Mouse (Mus musculus): ENCODE data around the gene Samd14.
"Not testable (repeated sequence)": the region's sequence is repeated elsewhere in the genome, so short reads cannot be mapped to it uniquely, and the experiment has no call there.

Samd14 gene

GRCm38 (mm10) chr11:95009629-95010014 lies at the start of gene Samd14:
TSS of gene Samd14 (plus strand) at chr11:95009879.
- peak; percentile 69 for DNase-seq (ENCODE audit: low read depth, low spot score)

- DNase-seq (ENCODE audit: low read depth, low spot score) = no peak
These were observed 47.1 kb upstream of the Samd14 start for GRCm38 (mm10) chr11:94962534-94963101.

- DNase-seq (ENCODE audit: low read depth, low spot score) = peak; percentile 53
These were observed 42.3 kb upstream of the Samd14 start, which contains the start of gene Hils1 for GRCm38 (mm10) chr11:94967419-94967818. TSS of gene Hils1 (plus strand) at chr11:94967593.

- DNase-seq (ENCODE audit: low read depth, low spot score) = no peak
These were observed 41.5 kb upstream of the Samd14 start for GRCm38 (mm10) chr11:94968187-94968586.

- DNase-seq (ENCODE audit: low read depth, low spot score) = not testable (repeated sequence)
These were observed 40.0 kb upstream of the Samd14 start for GRCm38 (mm10) chr11:94969709-94970108.

- DNase-seq (ENCODE audit: low read depth, low spot score) = peak; percentile 86
These were observed 39.3 kb upstream of the Samd14 start for GRCm38 (mm10) chr11:94970210-94970943.

GRCm38 (mm10) chr11:94971895-94972615 lies 37.6 kb upstream of the Samd14 start:
- no peak for DNase-seq (ENCODE audit: low read depth, low spot score)

GRCm38 (mm10) chr11:94972887-94973286 lies 36.8 kb upstream of the Samd14 start:
- DNase-seq (ENCODE audit: low read depth, low spot score) = no peak

GRCm38 (mm10) chr11:94973313-94973712 lies 36.4 kb upstream of the Samd14 start:
- DNase-seq (ENCODE audit: low read depth, low spot score) = no peak

- DNase-seq (ENCODE audit: low read depth, low spot score) = no peak
These were observed 34.7 kb upstream of the Samd14 start for GRCm38 (mm10) chr11:94974951-94975350.

GRCm38 (mm10) chr11:94976199-94976598 lies 33.5 kb upstream of the Samd14 start, which contains the start of gene Sgca:
TSS of gene Sgca (minus strand) at chr11:94976327.
- no peak for DNase-seq (ENCODE audit: low read depth, low spot score)

GRCm38 (mm10) chr11:94978178-94978915 lies 31.3 kb upstream of the Samd14 start:
- DNase-seq (ENCODE audit: low read depth, low spot score) = no peak

GRCm38 (mm10) chr11:94978947-94979346 lies 30.7 kb upstream of the Samd14 start:
- DNase-seq (ENCODE audit: low read depth, low spot score) = peak; percentile 96

GRCm38 (mm10) chr11:94979462-94980179 lies 30.1 kb upstream of the Samd14 start:
- no peak for DNase-seq (ENCODE audit: low read depth, low spot score)

- DNase-seq (ENCODE audit: low read depth, low spot score) = no peak
These were observed 24.5 kb upstream of the Samd14 start for GRCm38 (mm10) chr11:94985140-94985539.

- no peak for DNase-seq (ENCODE audit: low read depth, low spot score)
These were observed 23.9 kb upstream of the Samd14 start for GRCm38 (mm10) chr11:94985822-94986221.

- DNase-seq (ENCODE audit: low read depth, low spot score) = no peak
These were observed 23.2 kb upstream of the Samd14 start for GRCm38 (mm10) chr11:94986435-94986834.

GRCm38 (mm10) chr11:94987341-94987740 lies 22.3 kb upstream of the Samd14 start:
- DNase-seq (ENCODE audit: low read depth, low spot score) = peak; percentile 85

- peak; percentile 58 for DNase-seq (ENCODE audit: low read depth, low spot score)
These were observed 21.8 kb upstream of the Samd14 start for GRCm38 (mm10) chr11:94987851-94988250.

GRCm38 (mm10) chr11:94988780-94989561 lies 20.7 kb upstream of the Samd14 start:
- peak; percentile 48 for DNase-seq (ENCODE audit: low read depth, low spot score)
